Mouse (Mus musculus) forebrain, embryonic 16.5 days (tissue): ENCODE data around the gene Kifap3. TPM values are rescaled to one million over a fixed set of nuclear protein-coding genes. Genes with fewer than 3 reads are reported as not detected.
"Not testable (repeated sequence)": the region's sequence is repeated elsewhere in the genome, so short reads cannot be mapped to it uniquely, and the experiment has no call there.

ENCODE experiments used
- ATAC-seq: fragments of 200-750 bp; cut with Nextera tagmentation; 2 replicates; pipeline ENCODE4 v1.8.0; 2017; ENCODE audit warnings: mild to moderate bottlenecking, moderate library complexity
- H3K27ac ChIP-seq: fragments of 300-500 bp; sonication (generic); 2 replicates; pipeline ENCODE4 v1.5.1; 2014; ENCODE audit warnings: low read length, control low read depth
- H3K27me3 ChIP-seq: fragments of 300-500 bp; sonication (generic); replicated peaks from 2 replicates; pipeline ENCODE4 v1.6.1; 2014; ENCODE audit warnings: low read length; ENCODE audit not compliant: control insufficient read depth, insufficient read depth
- H3K36me3 ChIP-seq: fragments of 300-500 bp; sonication (generic); 2 replicates; pipeline ENCODE4 v1.6.1; 2014; ENCODE audit not compliant: control insufficient read depth, insufficient read depth
- H3K4me1 ChIP-seq: fragments of 300-500 bp; sonication (generic); replicated peaks from 2 replicates; pipeline ENCODE4 v1.6.1; 2014; ENCODE audit warnings: low read length; ENCODE audit not compliant: control insufficient read depth, insufficient read depth
- H3K4me2 ChIP-seq: fragments of 300-500 bp; sonication (generic); 2 replicates; pipeline ENCODE4 v1.6.1; 2014; ENCODE audit warnings: mild to moderate bottlenecking, low read length, control low read depth
- H3K4me3 ChIP-seq: fragments of 300-500 bp; sonication (generic); replicated peaks from 2 replicates; pipeline ENCODE4 v1.5.1; 2014; ENCODE audit warnings: mild to moderate bottlenecking, low read length, control low read depth
- H3K9ac ChIP-seq: fragments of 300-500 bp; sonication (generic); replicated peaks from 2 replicates; pipeline ENCODE4 v1.6.1; 2014; ENCODE audit warnings: low read depth, low read length, control low read depth
- H3K9me3 ChIP-seq: fragments of 300-500 bp; sonication (generic); 2 replicates; pipeline ENCODE4 v1.6.1; 2016; ENCODE audit warnings: low read length; ENCODE audit not compliant: control insufficient read depth
- WGBS: fragments of 180-500 bp; shearing (Covaris S2); extraction: QIAGEN DNeasy Blood & Tissue Kit; methylation state at CpG from one replicate; pipeline ENCODE4 v1.1.7; 2014; 5-methylcytosine and 5-hydroxymethylcytosine counted together
- polyA plus RNA-seq: library from polyadenylated mRNA; unstranded; fragments of >200 nt; fragmentation: Nextera tagmentation; extraction: Ambion mirVana; gene quantifications from 2 replicates; pipeline ENCODE4 v1.2.1, GENCODE M21; 2015

The Kifap3 gene
- 120 and 121 TPM in 2 replicates for polyA plus RNA-seq

DNA sequence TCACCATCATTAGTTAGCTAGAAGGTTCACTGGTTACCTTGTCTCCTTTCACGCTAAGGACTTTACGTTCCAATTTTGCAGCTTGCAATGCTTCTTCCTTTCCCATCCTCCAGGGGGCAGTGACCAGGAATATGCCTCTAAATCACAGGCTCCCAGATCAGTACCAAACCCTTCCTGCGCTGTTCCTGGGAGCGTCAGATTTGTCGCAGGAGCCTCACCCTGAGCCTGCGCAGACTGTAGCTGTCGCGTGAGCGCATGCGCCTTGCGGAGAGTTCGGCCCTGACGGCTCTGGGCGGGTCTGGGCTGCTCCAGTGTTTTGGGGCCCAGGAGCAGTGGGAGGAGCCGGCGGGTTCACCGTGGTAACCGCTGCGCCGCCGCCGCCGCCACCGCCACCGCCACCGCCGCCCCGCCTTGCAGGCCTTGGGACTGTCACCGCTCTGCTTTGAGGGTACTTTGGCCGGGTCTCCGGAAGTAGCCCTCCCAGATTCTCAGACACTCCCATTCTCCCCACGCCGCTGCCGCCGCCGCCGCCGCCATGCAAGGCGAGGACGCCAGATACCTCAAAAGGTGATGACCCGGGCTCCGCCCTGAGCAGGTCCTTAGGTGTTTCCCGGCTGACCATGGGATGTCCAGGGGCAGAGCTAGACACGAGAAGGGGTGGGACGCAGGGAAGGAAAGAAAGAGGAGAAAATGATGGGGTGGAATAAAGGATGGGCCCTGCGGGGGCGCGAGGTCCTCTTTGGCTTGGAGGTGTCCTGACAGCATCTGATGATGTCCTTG, at the start of gene Kifap3:
Gene Kifap3 (plus strand): TSS at position 248 of the 780 bp plus-strand sequence.
- under 1% methylated on average over 38 of the region's 48 CpGs for WGBS
- Histone ChIP-seq H3K4me2 (peak within 1 kb of the TSS; percentile 61), H3K9me3 (peaks cover 5% of the 10 kb centered on the region; the same call in 1 of the 2 replicates), H3K36me3 (peaks cover 6% of the 10 kb centered on the region), H3K27me3 (no peaks in the 10 kb centered on the region), H3K9ac (peak within 1 kb of the TSS; percentile 93), H3K4me3 (peak within 1 kb of the TSS; percentile 98), H3K27ac (peak within 1 kb of the TSS; percentile 70), H3K4me1 (0 out of 2 replicates have a peak, but pooled peaks cover 2% of the 10 kb centered on the region)
- peak; percentile 100 for ATAC-seq

DNA sequence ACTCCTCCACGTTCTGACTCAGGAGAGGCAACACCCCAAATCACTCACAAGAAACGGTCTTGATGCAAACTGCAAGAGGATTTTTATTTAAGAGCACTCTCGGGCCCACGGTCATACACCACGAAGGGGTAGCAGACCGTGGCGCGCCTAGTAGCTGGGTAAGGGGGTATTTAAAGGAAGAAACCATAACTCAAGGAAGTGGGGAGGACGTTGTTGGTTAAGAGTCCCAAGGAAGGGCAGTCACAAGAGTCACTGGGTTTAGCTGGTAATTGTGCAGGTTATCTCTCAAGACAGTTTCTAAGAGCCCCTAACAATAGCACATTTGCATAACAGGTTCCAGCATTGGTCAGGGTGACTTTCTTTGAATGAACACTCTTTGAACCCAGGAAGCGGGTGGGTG, 48.2 kb upstream of the Kifap3 start:
- not testable (repeated sequence) for H3K9ac ChIP-seq, H3K36me3 ChIP-seq
- 94% methylated on average over 10 of the region's 10 CpGs for WGBS

GRCm38 (mm10) chr1:163736441-163737238, 42.7 kb upstream of the Kifap3 start:
- no peaks in the 10 kb centered on the region for H3K36me3 ChIP-seq
- H3K27me3 ChIP-seq, result no peaks in the 10 kb centered on the region
- WGBS, result 82% methylated on average over 10 of the region's 10 CpGs
- H3K4me3 ChIP-seq, result no peak overlapping the region
- H3K9me3 ChIP-seq, result no peaks in the 10 kb centered on the region
- H3K4me2 ChIP-seq, result no peak overlapping the region
- ATAC-seq, result no peak
- H3K4me1 ChIP-seq, result no peaks in the 10 kb centered on the region
- H3K27ac ChIP-seq, result no peak overlapping the region
- no peak overlapping the region for H3K9ac ChIP-seq

More for the DNA sequence above, 48.2 kb upstream of the Kifap3 start:
- not testable (repeated sequence) for H3K4me1 ChIP-seq, H3K27me3 ChIP-seq, H3K4me2 ChIP-seq, H3K27ac ChIP-seq, H3K4me3 ChIP-seq, H3K9me3 ChIP-seq, ATAC-seq

GRCm38 (mm10) chr1:163737239-163737533, 42.2 kb upstream of the Kifap3 start:
- H3K27ac ChIP-seq, result no peak overlapping the region
- no peak overlapping the region for H3K4me3 ChIP-seq
- H3K27me3 ChIP-seq, result no peaks in the 10 kb centered on the region
- no peaks in the 10 kb centered on the region for H3K9me3 ChIP-seq
- H3K4me2 ChIP-seq, result no peak overlapping the region
- WGBS, result 82% methylated on average over 1 of the region's 1 CpGs
- H3K36me3 ChIP-seq, result no peaks in the 10 kb centered on the region
- no peak overlapping the region for H3K9ac ChIP-seq
- no peak for ATAC-seq
- H3K4me1 ChIP-seq, result no peaks in the 10 kb centered on the region

GRCm38 (mm10) chr1:163751360-163751992, 27.9 kb upstream of the Kifap3 start:
- H3K27ac ChIP-seq, result no peak overlapping the region
- no peaks in the 10 kb centered on the region for H3K9me3 ChIP-seq
- ATAC-seq, result peak; percentile 92
- no peak overlapping the region for H3K4me2 ChIP-seq
- no peak overlapping the region for H3K9ac ChIP-seq
- H3K4me1 ChIP-seq, result 0 out of 2 replicates have a peak, but pooled peaks cover 3% of the 10 kb centered on the region
- no peaks in the 10 kb centered on the region for H3K36me3 ChIP-seq
- H3K4me3 ChIP-seq, result no peak overlapping the region
- no peaks in the 10 kb centered on the region for H3K27me3 ChIP-seq
- 38% methylated on average over 4 of the region's 4 CpGs for WGBS

GRCm38 (mm10) chr1:163757462-163758207, 21.7 kb upstream of the Kifap3 start:
- no peak overlapping the region for H3K4me2 ChIP-seq
- no peak overlapping the region for H3K4me3 ChIP-seq
- no peak overlapping the region for H3K27ac ChIP-seq
- H3K27me3 ChIP-seq, result no peaks in the 10 kb centered on the region
- H3K9me3 ChIP-seq, result no peaks in the 10 kb centered on the region
- no peaks in the 10 kb centered on the region for H3K4me1 ChIP-seq
- no peaks in the 10 kb centered on the region for H3K36me3 ChIP-seq
- WGBS, result 85% methylated on average over 10 of the region's 10 CpGs
- ATAC-seq, result no peak
- H3K9ac ChIP-seq, result no peak overlapping the region

- not testable (repeated sequence) for H3K4me2 ChIP-seq, H3K27me3 ChIP-seq, H3K9ac ChIP-seq, H3K4me1 ChIP-seq, H3K9me3 ChIP-seq, ATAC-seq, H3K27ac ChIP-seq, H3K4me3 ChIP-seq, H3K36me3 ChIP-seq
- WGBS, result 96% methylated on average over 8 of the region's 11 CpGs
Observed at GRCm38 (mm10) chr1:163783577-163783976, 4.2 kb downstream of the Kifap3 start.

DNA sequence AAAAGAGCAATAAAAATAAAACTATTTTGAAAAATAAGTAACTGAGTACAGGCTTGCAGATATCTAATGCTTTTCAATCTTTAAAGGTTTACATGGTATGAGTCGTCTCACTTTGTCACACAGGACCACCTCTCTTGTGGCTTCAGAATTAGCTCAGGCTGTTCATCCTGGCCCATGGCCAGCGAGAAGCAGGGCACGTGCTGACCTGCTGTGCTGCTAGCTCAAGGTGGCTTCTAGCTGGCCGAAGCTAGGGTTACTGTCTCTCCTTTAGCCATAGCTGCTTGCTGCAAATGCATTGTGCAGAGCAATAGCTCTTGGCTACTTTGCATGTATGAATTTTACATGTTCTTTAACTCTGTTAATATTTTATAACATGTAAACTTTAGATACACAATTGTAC, 42.0 kb downstream of the Kifap3 start:
- Histone ChIP-seq H3K9me3 (no peaks in the 10 kb centered on the region), H3K4me1 (no peaks in the 10 kb centered on the region), H3K4me3 (no peak overlapping the region), H3K9ac (no peak overlapping the region), H3K36me3 (peaks cover 2% of the 10 kb centered on the region; the same call in 1 of the 2 replicates), H3K4me2 (no peak overlapping the region), H3K27me3 (no peaks in the 10 kb centered on the region), H3K27ac (no peak overlapping the region)
- no peak; the same call in 1 of the 2 replicates for ATAC-seq
- 70% methylated on average over 4 of the region's 4 CpGs for WGBS
